Mouse (Mus musculus) E14TG2a.4 (cell line): ENCODE results near the gene Olfr968.

Experiments used
- CTCF ChIP-seq: conservative IDR thresholded peaks from 2 replicates; pipeline ENCODE4 v1.5.1; 2014; ENCODE audit warnings: low read length
- NANOG ChIP-seq: IDR thresholded peaks from 2 replicates; pipeline ENCODE4 v1.6.1; 2014; ENCODE audit warnings: borderline replicate concordance, low read length, mixed read lengths
- POU5F1 ChIP-seq: IDR thresholded peaks from 2 replicates; pipeline ENCODE4 v1.6.1; 2014; ENCODE audit warnings: low read length, borderline replicate concordance

DNA sequence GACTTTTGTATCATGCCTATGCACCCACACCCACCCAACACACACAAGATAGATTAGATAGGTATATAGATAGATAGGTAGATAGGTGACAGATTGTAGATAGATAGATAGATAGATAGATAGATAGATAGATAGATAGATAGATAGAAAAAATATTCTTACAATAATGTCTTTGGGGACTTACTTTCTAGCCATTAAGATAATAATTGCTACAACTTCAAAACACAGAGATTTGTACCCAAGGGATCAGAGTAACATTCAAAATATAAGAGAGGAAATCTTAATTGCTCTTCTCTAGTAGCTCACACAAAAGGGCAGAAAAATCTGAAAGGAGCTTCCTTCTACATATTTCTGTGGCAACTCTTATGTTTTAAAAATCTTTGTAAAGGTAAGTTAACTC lies 37.1 kb downstream of the Olfr968 start, which contains the start of gene Olfr967:
- TF ChIP-seq CTCF (no peak), POU5F1 (no peak), NANOG (no peak)
